Mouse (Mus musculus) myocyte (in vitro differentiated cells): ENCODE measurements around the gene Hoxa4.
A peak's percentile ranks its signal among the peaks of the same experiment; 100 is the strongest.

Experiments used
- CEBPB ChIP-seq: IDR thresholded peaks from 2 replicates; pipeline ENCODE4 v1.6.1; 2011; ENCODE audit warnings: mild to moderate bottlenecking, moderate library complexity; ENCODE audit not compliant: poor library complexity, insufficient read depth, severe bottlenecking
- E2F4 ChIP-seq: IDR thresholded peaks from one replicate; pipeline ENCODE4 v1.6.1; 2011; ENCODE audit warnings: mild to moderate bottlenecking, control low read depth, moderate library complexity; ENCODE audit not compliant: insufficient read depth
- MAX ChIP-seq: IDR thresholded peaks from one replicate; pipeline ENCODE4 v1.6.1; 2011; ENCODE audit warnings: low read depth, mild to moderate bottlenecking, control low read depth
- MYOD1 ChIP-seq, 3 experiments: IDR thresholded peaks; one replicate each; pipeline ENCODE4 v1.6.1; 2011; ENCODE audit warnings: control low read depth in 2 of 3, low read depth in 2 of 3, mild to moderate bottlenecking in 2 of 3, moderate library complexity in 1 of 3; ENCODE audit not compliant: insufficient read length in 2 of 3, control insufficient read depth in 1 of 3
- MYOG ChIP-seq, 3 experiments: IDR thresholded peaks; one replicate each; pipeline ENCODE4 v1.6.1; 2011; ENCODE audit warnings: control low read depth in 2 of 3, low read depth in 2 of 3, mild to moderate bottlenecking in 2 of 3; ENCODE audit not compliant: insufficient read length in 2 of 3, control insufficient read depth in 1 of 3, insufficient read depth in 1 of 3
- POLR2A ChIP-seq: IDR thresholded peaks from one replicate; pipeline ENCODE4 v1.6.1; 2011; ENCODE audit warnings: low read depth, mild to moderate bottlenecking, control low read depth, moderate library complexity; ENCODE audit not compliant: insufficient read length
- POLR2AphosphoS2 ChIP-seq: IDR thresholded peaks from one replicate; pipeline ENCODE4 v1.6.1; 2011; ENCODE audit warnings: low read depth, control low read depth; ENCODE audit not compliant: insufficient read length
- REST ChIP-seq: IDR thresholded peaks from one replicate; pipeline ENCODE4 v1.6.1; 2011; ENCODE audit warnings: mild to moderate bottlenecking, control low read depth, moderate library complexity; ENCODE audit not compliant: insufficient read depth, insufficient read length
- SRF ChIP-seq: IDR thresholded peaks from one replicate; pipeline ENCODE4 v1.6.1; 2011; ENCODE audit warnings: low read depth; ENCODE audit not compliant: control insufficient read depth, insufficient read length
- TCF12 ChIP-seq: IDR thresholded peaks from one replicate; pipeline ENCODE4 v1.6.1; 2011; ENCODE audit warnings: mild to moderate bottlenecking, control low read depth; ENCODE audit not compliant: poor library complexity, insufficient read depth, severe bottlenecking
- USF1 ChIP-seq: IDR thresholded peaks from one replicate; pipeline ENCODE4 v1.6.1; 2011; ENCODE audit warnings: low read depth, mild to moderate bottlenecking, control low read depth, moderate library complexity

DNA sequence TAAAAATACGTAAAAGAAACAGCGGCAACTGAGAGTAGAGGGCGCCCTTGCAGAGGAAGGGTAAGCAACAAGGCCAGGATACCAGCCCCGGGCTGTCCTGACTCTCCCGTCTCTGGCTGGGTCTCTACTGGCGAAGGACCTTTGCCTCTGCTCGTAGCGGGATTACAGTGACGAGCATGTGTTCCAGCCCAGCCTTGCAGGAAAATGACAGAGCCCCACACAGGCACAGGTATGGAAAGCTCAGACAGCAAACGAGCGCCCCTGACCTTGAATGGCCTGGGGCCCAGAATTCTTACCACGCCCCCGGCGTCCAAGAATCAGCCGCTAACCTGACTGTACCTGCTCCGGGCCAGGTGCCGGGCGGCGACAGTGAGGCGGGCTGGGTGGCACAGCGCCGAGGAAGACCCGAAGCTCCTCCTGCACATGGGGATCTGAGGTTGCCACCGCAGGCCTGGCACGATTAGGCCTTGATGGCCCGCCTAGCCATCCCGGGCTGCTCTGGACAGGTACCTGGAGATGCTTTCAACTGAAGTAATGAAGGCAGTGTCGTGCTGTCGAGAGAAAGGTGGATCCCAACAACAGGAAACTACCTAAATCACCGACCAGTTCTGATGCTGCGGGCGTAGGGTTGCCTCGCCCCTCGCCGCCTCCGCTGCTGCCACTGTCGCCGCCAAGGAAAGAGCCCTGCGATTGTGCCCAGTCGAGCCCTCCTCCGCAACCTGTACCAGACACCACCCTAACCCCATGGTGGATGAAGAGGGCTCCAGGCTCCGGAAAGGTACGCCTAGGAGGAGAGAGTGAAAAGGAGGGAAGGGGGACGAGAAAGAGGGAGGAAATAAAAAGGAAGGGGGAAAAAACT is 38.2 kb upstream of the Hoxa4 start:
- TF ChIP-seq USF1 (no peak), TCF12 (no peak), POLR2A (peak; percentile 26), E2F4 (no peak), CEBPB (no peak), REST (no peak), MAX (no peak), POLR2AphosphoS2 (peak; percentile 40), MYOG (IDR thresholded peaks at IDR 0.05; ENCODE audit: control insufficient read depth in 1 of 3, insufficient read depth in 1 of 3, insufficient read length in 2 of 3, low read depth in 2 of 3) (no peak), MYOD1 (IDR thresholded peaks at IDR 0.05; ENCODE audit: control insufficient read depth in 1 of 3, insufficient read length in 2 of 3, low read depth in 2 of 3) (no peak), SRF (no peak)
